Mouse (Mus musculus) frontal cortex, postnatal 36 days (tissue): ENCODE results near the gene Adap1.

Experiments
- DNase-seq, 2 experiments: peaks; one replicate each; pipeline ENCODE4 v3.0.0; 2022; ENCODE audit warnings: low spot score in 2 of 2

Gene Adap1

GRCm38 (mm10) chr5:139323260-139323924, 2.0 kb downstream of the Adap1 start:
- no peak for DNase-seq

DNA sequence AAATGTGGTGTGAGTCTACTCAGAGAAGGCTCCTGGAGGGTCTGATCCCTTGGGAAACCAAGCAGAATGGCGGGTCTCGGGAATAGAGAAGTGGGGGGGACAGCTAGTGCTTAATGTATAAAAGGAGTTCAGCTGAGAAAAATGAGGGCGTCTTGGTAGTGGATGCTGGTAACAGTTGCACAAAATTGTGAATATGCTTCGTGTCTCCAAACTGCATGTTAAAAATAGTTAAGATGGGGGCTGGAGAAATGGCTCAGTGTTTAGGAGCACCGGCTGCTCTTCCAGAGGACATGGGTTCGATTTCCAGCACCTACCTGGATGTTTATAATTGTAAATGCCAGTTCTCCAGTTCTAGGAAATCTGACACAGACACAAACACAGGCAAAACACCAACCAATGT, 4.1 kb downstream of the Adap1 start:
- peak in 1 of 2 experiments; percentile 37 for DNase-seq

DNA sequence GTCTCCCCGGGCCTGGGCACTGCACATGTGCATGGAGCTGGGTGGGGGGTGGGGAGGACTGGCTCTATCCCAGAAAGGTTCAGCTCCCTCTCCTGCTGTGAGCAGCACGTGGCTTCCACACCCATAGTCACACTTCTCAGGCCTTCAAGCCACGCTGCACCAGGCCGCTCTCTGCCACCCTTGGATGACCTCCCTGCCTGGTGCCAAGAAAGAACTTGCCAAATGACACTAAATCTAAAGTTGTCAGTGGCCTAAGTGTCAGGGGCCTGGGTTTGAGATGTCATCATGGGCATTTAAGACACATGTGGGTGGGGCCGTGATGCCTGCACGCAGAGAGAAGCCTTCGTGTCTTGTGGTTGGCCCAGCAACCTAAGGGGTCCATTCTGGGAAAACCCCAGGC, 5.0 kb downstream of the Adap1 start:
- no peak for DNase-seq

- peak; percentile 62 to 78 for DNase-seq
Observed at GRCm38 (mm10) chr5:139317751-139318504, 7.5 kb downstream of the Adap1 start.

GRCm38 (mm10) chr5:139316982-139317675, 8.3 kb downstream of the Adap1 start:
- DNase-seq = no peak

- no peak for DNase-seq
Observed at GRCm38 (mm10) chr5:139314941-139315642, 10.3 kb downstream of the Adap1 start.

- no peak for DNase-seq
Observed at GRCm38 (mm10) chr5:139313536-139313935, 11.9 kb downstream of the Adap1 start.

DNA sequence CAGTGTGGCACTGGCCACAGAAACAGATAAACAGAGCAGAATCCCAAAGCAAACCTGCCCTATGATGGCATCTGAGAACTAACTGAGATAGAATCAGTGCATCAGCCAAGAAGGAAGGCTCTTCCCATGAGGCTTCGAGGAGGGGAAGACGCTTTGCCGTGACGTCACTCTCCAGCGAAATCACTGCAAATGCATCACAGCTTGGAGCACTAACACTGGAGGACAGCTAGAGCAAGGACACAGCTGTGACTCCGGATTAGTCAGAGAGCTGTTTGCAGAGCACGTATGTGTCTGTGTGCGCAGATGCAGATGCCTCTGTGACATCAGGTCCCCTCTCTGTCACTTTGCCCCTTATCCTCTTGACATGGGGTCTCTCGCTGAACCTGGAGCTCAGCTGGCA, 13.6 kb downstream of the Adap1 start:
- DNase-seq = no peak

DNA sequence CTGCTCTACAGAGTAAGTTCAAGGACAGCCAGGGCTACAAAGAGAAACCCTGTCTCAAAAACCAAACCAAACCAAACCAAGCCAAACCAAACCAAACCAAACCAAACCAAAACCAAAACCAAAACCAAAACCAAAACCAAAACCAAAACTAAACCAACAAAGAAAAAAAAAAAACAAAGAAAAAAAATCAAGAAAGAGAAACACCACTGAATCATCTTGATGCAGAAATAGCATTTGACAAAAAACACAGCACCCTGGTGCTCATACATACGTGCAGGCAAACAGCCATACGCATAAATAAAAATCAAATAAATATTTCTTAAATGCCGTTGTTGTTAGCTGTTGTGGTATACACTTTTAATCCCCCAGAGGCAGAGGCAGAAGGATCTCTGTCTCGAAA, 14.9 kb downstream of the Adap1 start:
- no peak for DNase-seq

GRCm38 (mm10) chr5:139309946-139310345, 15.5 kb downstream of the Adap1 start:
- no peak for DNase-seq

- no peak for DNase-seq
Observed at GRCm38 (mm10) chr5:139303646-139304061, 21.8 kb downstream of the Adap1 start.

DNA sequence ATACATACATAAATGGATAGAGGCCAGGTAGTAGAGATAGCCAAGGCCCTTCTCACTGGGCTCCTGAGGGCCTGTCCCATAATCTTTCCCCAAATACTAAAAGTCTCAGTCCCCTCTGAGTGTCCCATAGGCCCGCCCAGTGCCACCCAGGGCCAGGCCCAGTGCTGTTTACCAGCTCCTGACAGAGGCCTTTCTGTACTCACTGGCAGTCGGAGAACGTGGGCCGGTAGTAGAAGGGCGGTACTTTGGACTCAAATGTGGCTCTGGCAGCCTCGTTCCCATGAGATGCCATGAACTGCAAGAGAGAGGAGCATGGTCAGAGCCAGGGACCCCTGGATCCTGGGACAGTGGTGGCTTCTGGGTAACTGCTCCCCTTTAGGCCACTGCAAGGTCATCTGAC, 23.3 kb downstream of the Adap1 start:
- DNase-seq = no peak

GRCm38 (mm10) chr5:139297745-139298144, 27.7 kb downstream of the Adap1 start:
- no peak for DNase-seq

DNA sequence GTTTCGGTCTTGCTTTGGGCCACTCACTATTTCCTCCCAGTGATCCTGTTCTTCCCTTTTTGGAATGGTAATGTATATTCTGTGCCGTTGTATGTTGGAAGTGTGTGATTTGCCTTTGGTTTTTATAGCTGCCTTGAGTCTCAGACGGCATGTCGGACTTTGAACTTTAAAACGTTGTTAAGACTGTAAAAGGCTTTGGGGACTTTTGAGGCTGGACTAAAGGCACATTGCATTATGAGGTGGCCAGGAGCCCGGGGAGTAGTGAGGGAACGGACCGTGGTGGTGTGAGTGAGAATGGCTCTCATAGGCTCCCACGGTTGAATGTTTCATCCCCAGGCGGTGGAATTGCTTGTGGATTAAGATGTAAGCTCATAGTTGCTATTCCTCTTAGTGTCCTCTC, 28.3 kb downstream of the Adap1 start:
- DNase-seq = no peak

- no peak for DNase-seq
Observed at GRCm38 (mm10) chr5:139294089-139294488, 31.3 kb downstream of the Adap1 start.

DNA sequence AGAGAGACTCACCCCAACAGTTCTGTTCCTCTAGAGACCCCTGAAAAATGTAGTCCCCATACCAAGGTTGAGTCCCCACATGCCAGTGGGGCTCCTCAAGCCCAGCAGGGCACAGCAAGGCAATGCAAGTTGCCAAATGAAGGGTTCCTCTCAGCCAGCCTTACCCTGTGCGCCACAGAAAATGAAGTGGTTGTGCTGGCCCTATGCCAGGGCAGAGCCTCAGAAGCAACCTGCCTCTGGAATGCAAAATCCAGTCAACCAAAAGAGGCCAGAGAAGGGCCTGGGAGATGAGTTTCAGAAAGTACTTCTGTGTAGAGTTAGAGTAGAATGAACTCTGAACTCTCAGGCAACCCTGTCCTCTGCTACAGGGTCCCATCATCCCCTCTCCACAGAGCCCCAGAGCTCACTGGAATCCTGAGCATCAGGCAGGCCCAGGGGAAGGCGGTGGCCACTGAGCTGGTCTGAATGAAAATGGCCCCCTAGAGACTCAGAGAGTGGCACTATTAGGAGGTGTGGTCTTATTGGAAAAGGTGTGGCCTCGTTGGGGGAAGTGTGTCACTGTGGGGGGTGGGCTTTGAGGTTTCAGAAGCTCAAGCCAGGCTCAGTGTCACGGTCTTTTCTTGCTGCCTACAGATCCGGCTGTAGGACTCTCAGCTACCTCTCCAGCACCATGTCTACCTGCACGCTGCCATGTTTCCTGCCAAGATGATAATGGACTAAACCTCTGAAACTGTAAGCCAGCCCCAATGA, 33.4 kb downstream of the Adap1 start:
- DNase-seq = no peak

GRCm38 (mm10) chr5:139290467-139291259, 34.8 kb downstream of the Adap1 start:
- no peak for DNase-seq

GRCm38 (mm10) chr5:139288591-139288990, 36.8 kb downstream of the Adap1 start:
- no peak for DNase-seq

GRCm38 (mm10) chr5:139287787-139288186, 37.6 kb downstream of the Adap1 start:
- no peak for DNase-seq

DNA sequence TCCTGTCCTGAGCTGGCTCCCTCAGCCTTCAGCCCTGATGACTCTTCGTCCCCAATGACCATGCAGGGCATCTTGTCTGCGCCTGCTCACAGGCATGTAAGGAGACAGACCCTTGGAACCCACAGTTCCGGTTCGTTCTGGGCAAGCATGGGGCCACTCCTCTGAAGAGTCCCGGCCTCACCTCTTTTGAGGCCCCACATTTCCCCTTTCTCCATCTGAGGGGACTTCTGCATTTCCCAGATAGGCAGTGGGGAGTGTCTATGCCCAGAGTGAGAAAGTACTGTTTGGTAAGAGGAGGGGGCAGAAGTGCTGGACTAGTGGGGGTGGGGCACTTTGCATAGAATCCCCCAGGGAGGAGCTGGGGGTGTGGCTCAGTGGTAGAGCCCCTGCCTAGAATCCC, 38.3 kb downstream of the Adap1 start:
- DNase-seq = no peak
